Mouse (Mus musculus) midbrain, embryonic 10.5 days (tissue): ENCODE results near the gene Nav2. TPM values are rescaled to one million over a fixed set of nuclear protein-coding genes. Genes with fewer than 3 reads are reported as not detected.

Experiments
- DNase-seq: peaks from one replicate; pipeline ENCODE4 v3.0.0-alpha.2; 2017; ENCODE audit warnings: low spot score
- H3K27ac ChIP-seq: fragments of 300-500 bp; sonication (generic); replicated peaks from 2 replicates; pipeline ENCODE4 v1.5.1; 2016; ENCODE audit warnings: mild to moderate bottlenecking
- H3K27me3 ChIP-seq: fragments of 300-500 bp; sonication (generic); 2 replicates; pipeline ENCODE4 v1.6.1; 2016; ENCODE audit warnings: low read depth, mild to moderate bottlenecking; ENCODE audit not compliant: poor library complexity, severe bottlenecking
- H3K36me3 ChIP-seq: fragments of 300-500 bp; sonication (generic); 2 replicates; pipeline ENCODE4 v1.6.1; 2016; ENCODE audit warnings: mild to moderate bottlenecking, moderate library complexity
- H3K4me1 ChIP-seq: fragments of 300-500 bp; sonication (generic); 2 replicates; pipeline ENCODE4 v1.6.1; 2016
- H3K4me3 ChIP-seq: fragments of 300-500 bp; sonication (generic); 2 replicates; pipeline ENCODE4 v1.5.1; 2016; ENCODE audit warnings: mild to moderate bottlenecking, moderate library complexity
- H3K9me3 ChIP-seq: fragments of 300-500 bp; sonication (generic); replicated peaks from 2 replicates; pipeline ENCODE4 v1.6.1; 2016; ENCODE audit warnings: mild to moderate bottlenecking
- WGBS: fragments of 180-500 bp; shearing (Covaris S2); methylation state at CpG from one replicate; pipeline ENCODE4 v1.1.7; 2016; 5-methylcytosine and 5-hydroxymethylcytosine counted together
- polyA plus RNA-seq: library from polyadenylated mRNA; unstranded; fragments of >200 nt; fragmentation: Nextera tagmentation; extraction: Ambion mirVana; gene quantifications from 2 replicates; pipeline ENCODE4 v1.2.1, GENCODE M21; 2016

The Nav2 gene
- polyA plus RNA-seq, 1 experiment from 2014 or later, result 13.7 TPM

- peak; percentile 24 for DNase-seq
- no peak overlapping the region for H3K4me3 ChIP-seq
- H3K9me3 ChIP-seq, result no peaks in the 10 kb centered on the region
- H3K27me3 ChIP-seq, result peaks cover 8% of the 10 kb centered on the region; the same call in 1 of the 2 replicates
- peaks cover 100% of the 10 kb centered on the region for H3K4me1 ChIP-seq
- H3K27ac ChIP-seq, result peak overlapping the region; percentile 91
- 66% methylated on average over 5 of the region's 5 CpGs for WGBS
- H3K36me3 ChIP-seq, result 0 out of 2 replicates have a peak, but pooled peaks cover 2% of the 10 kb centered on the region
These were observed 88.3 kb downstream of the Nav2 start for GRCm38 (mm10) chr7:48996829-48997228.

GRCm38 (mm10) chr7:48998097-48998496 lies 89.6 kb downstream of the Nav2 start:
- H3K9me3 ChIP-seq, result no peaks in the 10 kb centered on the region
- peak overlapping the region; percentile 84 for H3K27ac ChIP-seq
- H3K27me3 ChIP-seq, result peaks cover 4% of the 10 kb centered on the region; the same call in 1 of the 2 replicates
- DNase-seq, result no peak
- 92% methylated on average over 8 of the region's 8 CpGs for WGBS
- no peak overlapping the region for H3K4me3 ChIP-seq
- peaks cover 100% of the 10 kb centered on the region for H3K4me1 ChIP-seq
- 0 out of 2 replicates have a peak, but pooled peaks cover 2% of the 10 kb centered on the region for H3K36me3 ChIP-seq

- no peak for DNase-seq
- Histone ChIP-seq H3K27me3 (no peaks in the 10 kb centered on the region), H3K9me3 (no peaks in the 10 kb centered on the region), H3K4me3 (no peak overlapping the region), H3K36me3 (no peaks in the 10 kb centered on the region), H3K27ac (peak overlapping the region; percentile 84), H3K4me1 (peaks cover 100% of the 10 kb centered on the region)
- 91% methylated on average over 10 of the region's 10 CpGs for WGBS
These were observed 90.1 kb downstream of the Nav2 start for GRCm38 (mm10) chr7:48998595-48998994.

GRCm38 (mm10) chr7:49000816-49001215 lies 92.3 kb downstream of the Nav2 start:
- Histone ChIP-seq H3K36me3 (no peaks in the 10 kb centered on the region), H3K4me1 (peaks cover 91% of the 10 kb centered on the region), H3K27me3 (no peaks in the 10 kb centered on the region), H3K27ac (peak overlapping the region; percentile 84), H3K9me3 (no peaks in the 10 kb centered on the region), H3K4me3 (no peak overlapping the region)
- no peak for DNase-seq
- 85% methylated on average over 3 of the region's 3 CpGs for WGBS

- Histone ChIP-seq H3K9me3 (no peaks in the 10 kb centered on the region), H3K27me3 (no peaks in the 10 kb centered on the region), H3K36me3 (no peaks in the 10 kb centered on the region), H3K27ac (peak overlapping the region; percentile 57; the same call in 1 of the 2 replicates), H3K4me1 (peaks cover 72% of the 10 kb centered on the region), H3K4me3 (no peak overlapping the region)
- WGBS, result 79% methylated on average over 5 of the region's 5 CpGs
- no peak for DNase-seq
These were observed 95.9 kb downstream of the Nav2 start for GRCm38 (mm10) chr7:49004402-49004801.

GRCm38 (mm10) chr7:49006886-49007285 lies 98.4 kb downstream of the Nav2 start:
- Histone ChIP-seq H3K4me3 (no peak overlapping the region), H3K27me3 (no peaks in the 10 kb centered on the region), H3K4me1 (peaks cover 47% of the 10 kb centered on the region), H3K27ac (peak overlapping the region; percentile 55), H3K36me3 (no peaks in the 10 kb centered on the region), H3K9me3 (no peaks in the 10 kb centered on the region)
- 82% methylated on average over 7 of the region's 7 CpGs for WGBS
- no peak for DNase-seq

GRCm38 (mm10) chr7:49010739-49011138 lies 102.2 kb downstream of the Nav2 start:
- Histone ChIP-seq H3K4me1 (peaks cover 49% of the 10 kb centered on the region), H3K9me3 (no peaks in the 10 kb centered on the region), H3K4me3 (no peak overlapping the region), H3K36me3 (no peaks in the 10 kb centered on the region), H3K27ac (no peak overlapping the region), H3K27me3 (no peaks in the 10 kb centered on the region)
- 95% methylated on average over 6 of the region's 6 CpGs for WGBS
- no peak for DNase-seq

- 77% methylated on average over 1 of the region's 1 CpGs for WGBS
- no peaks in the 10 kb centered on the region for H3K9me3 ChIP-seq
- H3K4me3 ChIP-seq, result no peak overlapping the region
- H3K27me3 ChIP-seq, result no peaks in the 10 kb centered on the region
- no peak for DNase-seq
- H3K36me3 ChIP-seq, result no peaks in the 10 kb centered on the region
- peaks cover 49% of the 10 kb centered on the region for H3K4me1 ChIP-seq
- peak overlapping the region; percentile 42; the same call in 1 of the 2 replicates for H3K27ac ChIP-seq
These were observed 103.5 kb downstream of the Nav2 start for GRCm38 (mm10) chr7:49012027-49012426.

GRCm38 (mm10) chr7:49014480-49014879 lies 106.0 kb downstream of the Nav2 start:
- Histone ChIP-seq H3K4me1 (peaks cover 67% of the 10 kb centered on the region), H3K4me3 (no peak overlapping the region), H3K27me3 (no peaks in the 10 kb centered on the region; the same call in 1 of the 2 replicates), H3K9me3 (no peaks in the 10 kb centered on the region), H3K27ac (no peak overlapping the region), H3K36me3 (no peaks in the 10 kb centered on the region)
- 90% methylated on average over 10 of the region's 10 CpGs for WGBS
- no peak for DNase-seq

GRCm38 (mm10) chr7:49015297-49015696 lies 106.8 kb downstream of the Nav2 start:
- H3K9me3 ChIP-seq, result no peaks in the 10 kb centered on the region
- 88% methylated on average over 6 of the region's 6 CpGs for WGBS
- peak overlapping the region; percentile 68; the same call in 1 of the 2 replicates for H3K27ac ChIP-seq
- peaks cover 67% of the 10 kb centered on the region for H3K4me1 ChIP-seq
- H3K4me3 ChIP-seq, result no peak overlapping the region
- H3K36me3 ChIP-seq, result no peaks in the 10 kb centered on the region
- peaks cover under 1% of the 10 kb centered on the region; the same call in 1 of the 2 replicates for H3K27me3 ChIP-seq
- DNase-seq, result no peak

- no peak for DNase-seq
- H3K9me3 ChIP-seq, result no peaks in the 10 kb centered on the region
- peak overlapping the region; percentile 68 for H3K27ac ChIP-seq
- peaks cover 6% of the 10 kb centered on the region; the same call in 1 of the 2 replicates for H3K27me3 ChIP-seq
- WGBS, result 68% methylated on average over 2 of the region's 2 CpGs
- H3K36me3 ChIP-seq, result no peaks in the 10 kb centered on the region
- peaks cover 67% of the 10 kb centered on the region for H3K4me1 ChIP-seq
- H3K4me3 ChIP-seq, result no peak overlapping the region
These were observed 107.6 kb downstream of the Nav2 start for GRCm38 (mm10) chr7:49016088-49016487.

GRCm38 (mm10) chr7:49017794-49018193 lies 109.3 kb downstream of the Nav2 start:
- peak overlapping the region; percentile 68 for H3K27ac ChIP-seq
- peaks cover 59% of the 10 kb centered on the region for H3K4me1 ChIP-seq
- H3K9me3 ChIP-seq, result no peaks in the 10 kb centered on the region
- no peaks in the 10 kb centered on the region for H3K36me3 ChIP-seq
- peaks cover 6% of the 10 kb centered on the region; the same call in 1 of the 2 replicates for H3K27me3 ChIP-seq
- 90% methylated on average over 5 of the region's 5 CpGs for WGBS
- no peak for DNase-seq
- H3K4me3 ChIP-seq, result no peak overlapping the region

- H3K4me1 ChIP-seq, result peaks cover 52% of the 10 kb centered on the region
- 75% methylated on average over 7 of the region's 7 CpGs for WGBS
- no peaks in the 10 kb centered on the region for H3K9me3 ChIP-seq
- H3K27me3 ChIP-seq, result peaks cover 6% of the 10 kb centered on the region; the same call in 1 of the 2 replicates
- no peak overlapping the region for H3K4me3 ChIP-seq
- DNase-seq, result no peak
- H3K27ac ChIP-seq, result peak overlapping the region; percentile 39; the same call in 1 of the 2 replicates
- H3K36me3 ChIP-seq, result no peaks in the 10 kb centered on the region
These were observed 110.0 kb downstream of the Nav2 start for GRCm38 (mm10) chr7:49018478-49018914.
